Mouse (Mus musculus): ENCODE results near the gene Mical2. TPM values are rescaled to one million over a fixed set of nuclear protein-coding genes. Genes with fewer than 3 reads are reported as not detected.

Mical2 gene
- total RNA-seq, 2 experiments from 2014 or later: 124 to 136 TPM

- no peak for DNase-seq
- no peak for TF ChIP-seq CTCF (IDR thresholded peaks at IDR 0.05)
- no peak overlapping the region for H3K27ac ChIP-seq
- intact Hi-C loops (cut with DNase I): no loop called here
- H3K4me3 ChIP-seq: no peak overlapping the region
Observed at GRCm38 (mm10) chr7:112197461-112197860, 28.2 kb upstream of the Mical2 start.

DNA sequence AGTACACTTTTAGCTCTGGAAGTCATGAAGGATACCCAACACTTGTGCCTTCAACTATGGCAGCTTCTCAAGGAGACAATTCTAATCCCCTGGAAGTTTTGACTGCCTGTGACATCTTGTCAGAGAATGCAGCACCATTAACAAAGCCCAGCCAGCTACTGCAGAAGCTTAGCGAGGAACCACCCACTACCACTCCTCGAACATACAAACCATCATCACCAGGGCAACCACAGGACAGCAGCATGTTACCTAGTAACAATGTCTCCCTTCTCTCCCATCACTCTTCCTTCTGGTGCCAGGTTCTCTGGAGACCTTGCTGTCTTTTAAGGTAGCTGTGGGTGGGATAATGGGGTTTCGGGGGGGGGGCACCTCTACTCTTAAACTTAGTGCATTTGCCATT, 26.3 kb upstream of the Mical2 start:
- no peak for TF ChIP-seq CTCF (IDR thresholded peaks at IDR 0.05)
- Histone ChIP-seq H3K4me3 (no peak overlapping the region), H3K27ac (no peak overlapping the region)
- DNase-seq: no peak
- intact Hi-C loops (cut with DNase I): no loop called here

DNA sequence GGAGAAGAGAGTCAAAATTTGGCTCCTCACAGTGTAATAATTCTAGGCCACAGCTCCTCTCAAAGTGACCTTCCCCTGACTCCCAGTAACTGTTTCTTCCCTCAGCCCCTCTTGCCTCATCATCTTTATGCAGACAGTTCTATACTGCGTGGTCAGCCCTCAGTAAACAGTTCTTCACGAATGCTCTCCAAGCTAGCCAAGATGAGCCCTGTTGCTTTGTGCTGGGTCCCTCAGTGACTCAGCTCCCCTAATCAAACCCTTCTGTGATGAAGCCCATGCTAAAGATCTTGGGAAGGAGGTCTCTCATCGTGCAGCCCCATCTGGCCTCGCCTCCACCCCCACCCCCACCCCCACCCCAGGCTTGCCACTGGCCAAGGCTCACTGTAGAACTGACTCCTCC, 24.9 kb upstream of the Mical2 start:
- no peak for DNase-seq
- TF ChIP-seq CTCF (IDR thresholded peaks at IDR 0.05): no peak
- Histone ChIP-seq H3K4me3 (no peak overlapping the region), H3K27ac (no peak overlapping the region)
- intact Hi-C loops (cut with DNase I): no loop called here

DNA sequence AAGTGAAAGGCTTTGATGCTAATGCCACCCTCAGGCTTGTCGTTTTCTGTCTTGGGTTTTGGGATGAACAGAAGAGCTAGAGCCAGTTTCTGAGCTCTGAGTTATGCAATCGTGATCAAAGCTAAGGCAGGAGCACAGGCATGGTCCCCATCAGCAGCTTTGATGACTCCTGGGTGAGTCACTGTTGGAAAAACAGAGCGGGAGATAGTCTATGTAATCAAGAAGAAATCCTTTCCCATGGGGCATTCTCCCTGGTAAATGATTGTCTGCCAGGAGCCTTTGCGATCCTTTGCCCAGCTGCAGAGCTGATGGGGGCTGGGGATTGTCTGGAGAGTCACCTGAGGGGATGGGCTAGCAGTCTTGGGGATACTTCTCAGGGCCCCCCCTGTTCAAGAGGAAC, 23.5 kb upstream of the Mical2 start:
- no peak for DNase-seq
- no peak overlapping the region for H3K4me3 ChIP-seq
- intact Hi-C loops (cut with DNase I): no loop called here
- no peak for TF ChIP-seq CTCF (IDR thresholded peaks at IDR 0.05)
- peak overlapping the region; percentile 81 for H3K27ac ChIP-seq

DNA sequence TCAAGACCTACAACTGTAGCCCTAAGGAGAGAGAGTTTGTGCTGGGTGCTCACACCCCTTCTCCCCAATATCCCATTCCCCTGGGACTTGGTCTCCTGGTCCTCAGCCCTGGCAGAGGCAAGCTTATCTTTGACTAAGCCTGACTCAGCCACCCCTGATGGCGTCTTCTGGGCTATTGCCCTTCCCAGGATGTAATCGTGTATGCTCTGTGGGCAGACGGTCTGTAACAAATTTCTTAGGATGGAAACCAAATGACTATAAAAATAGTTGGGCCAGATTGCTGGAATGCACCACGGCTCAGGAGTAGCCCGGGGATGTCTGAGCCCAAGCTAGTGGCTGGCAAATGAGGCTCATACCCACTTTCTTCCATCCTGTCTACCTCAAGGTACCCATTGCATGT, 22.8 kb upstream of the Mical2 start:
- Histone ChIP-seq H3K4me3 (no peak overlapping the region), H3K27ac (peak overlapping the region; percentile 81)
- no peak for TF ChIP-seq CTCF (IDR thresholded peaks at IDR 0.05)
- intact Hi-C loops (cut with DNase I): no loop called here
- DNase-seq: no peak

- Histone ChIP-seq H3K4me3 (peak overlapping the region; percentile 29; the same call in 1 of the 2 replicates), H3K27ac (peak overlapping the region; percentile 81)
- DNase-seq: no peak
- intact Hi-C loops (cut with DNase I): no loop called here
- no peak for TF ChIP-seq CTCF (IDR thresholded peaks at IDR 0.05)
Observed at GRCm38 (mm10) chr7:112203937-112204336, 21.7 kb upstream of the Mical2 start.

DNA sequence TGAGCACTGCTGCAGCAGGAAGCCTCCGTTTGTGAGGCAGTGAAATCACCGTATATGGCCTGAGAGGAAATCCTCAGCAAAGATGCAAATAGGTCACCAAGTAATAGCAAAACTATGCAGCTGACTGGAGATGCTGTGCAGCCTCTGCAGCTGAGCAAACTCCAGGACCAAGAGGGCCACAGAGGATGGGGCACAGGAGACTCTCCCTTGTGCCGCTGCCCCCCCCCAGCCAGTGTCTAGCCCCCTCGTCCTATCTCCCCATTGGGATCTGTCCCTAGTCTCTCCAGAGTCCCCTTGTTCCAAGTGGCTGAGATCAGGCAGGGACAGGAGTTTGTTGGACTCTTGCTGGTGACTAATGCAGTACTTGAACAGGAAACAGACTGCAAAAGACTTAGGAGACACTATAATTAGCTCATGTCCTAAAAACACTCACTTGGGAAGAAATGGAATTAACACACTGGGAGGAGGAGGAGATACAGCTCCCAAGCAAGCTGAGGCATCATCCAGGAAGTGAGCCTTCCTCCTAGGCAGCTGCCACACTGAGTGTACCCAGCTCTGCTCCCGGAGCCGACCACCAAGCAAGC, 21.2 kb upstream of the Mical2 start:
- intact Hi-C loops (cut with DNase I): no loop called here
- peak overlapping the region; percentile 29; the same call in 1 of the 2 replicates for H3K4me3 ChIP-seq
- H3K27ac ChIP-seq: peak overlapping the region; percentile 81
- no peak for DNase-seq
- no peak for TF ChIP-seq CTCF (IDR thresholded peaks at IDR 0.05)

GRCm38 (mm10) chr7:112205513-112205912, 20.1 kb upstream of the Mical2 start:
- intact Hi-C loops (cut with DNase I): no loop called here
- Histone ChIP-seq H3K27ac (peak overlapping the region; percentile 81), H3K4me3 (no peak overlapping the region)
- no peak for TF ChIP-seq CTCF (IDR thresholded peaks at IDR 0.05)
- DNase-seq: no peak

DNA sequence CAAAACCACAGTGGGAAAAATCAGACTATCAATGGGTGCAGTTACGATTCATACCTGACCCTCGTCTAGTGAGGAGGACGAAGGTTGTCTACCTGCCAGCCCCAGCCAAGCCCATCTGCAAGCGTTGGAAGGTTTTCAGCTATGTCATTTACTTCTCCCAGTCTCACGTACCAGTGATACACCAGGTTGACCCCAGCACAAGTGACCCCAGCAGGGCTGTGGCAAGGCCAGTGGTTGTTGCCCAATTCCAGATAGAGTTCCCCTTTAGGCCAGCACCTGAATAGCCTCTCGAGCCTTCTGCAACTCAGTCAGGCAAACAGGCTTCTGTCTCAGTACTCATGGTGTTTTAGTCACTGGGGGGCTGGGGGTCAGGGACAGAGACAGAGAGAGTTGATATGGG, 17.9 kb upstream of the Mical2 start:
- no peak for TF ChIP-seq CTCF (IDR thresholded peaks at IDR 0.05)
- H3K27ac ChIP-seq: peak overlapping the region; percentile 38; the same call in 1 of the 2 replicates
- no peak for DNase-seq
- no peak overlapping the region for H3K4me3 ChIP-seq
- intact Hi-C loops (cut with DNase I): no loop called here

DNA sequence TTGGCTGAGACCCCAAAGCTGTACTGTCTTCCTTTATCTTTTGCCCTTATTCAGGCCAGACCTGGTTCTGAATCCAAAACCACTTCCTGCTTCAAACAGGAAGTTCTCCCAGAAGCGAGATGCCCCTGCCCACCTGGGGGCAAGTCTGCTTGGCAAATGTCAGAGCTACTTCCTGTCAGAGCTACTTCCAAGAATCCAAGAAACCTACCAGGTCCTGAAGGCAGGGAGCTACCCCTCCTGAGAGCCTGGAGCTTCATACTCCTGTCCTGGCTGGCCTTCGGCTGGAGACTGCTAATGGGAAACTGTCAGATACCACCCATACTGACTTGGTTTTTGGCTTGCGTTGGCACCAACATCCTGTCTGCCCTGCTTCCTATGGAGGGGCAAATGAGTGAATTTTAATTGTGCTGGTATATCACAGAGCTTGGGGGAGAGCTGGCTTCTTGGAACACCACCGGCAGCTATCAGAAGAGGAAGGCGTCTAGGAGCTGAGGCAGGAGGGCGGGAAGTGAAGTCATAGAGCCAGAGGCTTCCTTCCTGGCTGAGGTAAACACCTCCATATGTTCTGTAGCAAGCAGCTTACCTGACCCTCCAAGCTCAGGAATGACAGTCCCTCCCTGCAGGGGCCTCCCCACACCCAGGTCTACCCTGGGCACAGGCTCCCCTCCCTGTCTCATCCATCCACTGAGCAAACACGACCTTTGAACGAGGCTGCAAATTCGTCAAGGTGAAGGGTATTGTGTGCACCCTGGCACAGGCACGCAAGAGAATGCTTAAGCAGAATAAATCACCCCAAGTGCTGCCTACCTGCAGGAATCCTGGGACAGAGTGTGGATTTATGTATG, 17.1 kb upstream of the Mical2 start:
- peak overlapping the region; percentile 38 for H3K27ac ChIP-seq
- DNase-seq: no peak
- intact Hi-C loops (cut with DNase I): no loop called here
- H3K4me3 ChIP-seq: no peak overlapping the region
- TF ChIP-seq CTCF (IDR thresholded peaks at IDR 0.05): no peak

GRCm38 (mm10) chr7:112209621-112210020, 16.0 kb upstream of the Mical2 start:
- no peak for DNase-seq
- peak overlapping the region; percentile 40; the same call in 1 of the 2 replicates for H3K27ac ChIP-seq
- intact Hi-C loops (cut with DNase I): no loop called here
- no peak for TF ChIP-seq CTCF (IDR thresholded peaks at IDR 0.05)
- H3K4me3 ChIP-seq: no peak overlapping the region

DNA sequence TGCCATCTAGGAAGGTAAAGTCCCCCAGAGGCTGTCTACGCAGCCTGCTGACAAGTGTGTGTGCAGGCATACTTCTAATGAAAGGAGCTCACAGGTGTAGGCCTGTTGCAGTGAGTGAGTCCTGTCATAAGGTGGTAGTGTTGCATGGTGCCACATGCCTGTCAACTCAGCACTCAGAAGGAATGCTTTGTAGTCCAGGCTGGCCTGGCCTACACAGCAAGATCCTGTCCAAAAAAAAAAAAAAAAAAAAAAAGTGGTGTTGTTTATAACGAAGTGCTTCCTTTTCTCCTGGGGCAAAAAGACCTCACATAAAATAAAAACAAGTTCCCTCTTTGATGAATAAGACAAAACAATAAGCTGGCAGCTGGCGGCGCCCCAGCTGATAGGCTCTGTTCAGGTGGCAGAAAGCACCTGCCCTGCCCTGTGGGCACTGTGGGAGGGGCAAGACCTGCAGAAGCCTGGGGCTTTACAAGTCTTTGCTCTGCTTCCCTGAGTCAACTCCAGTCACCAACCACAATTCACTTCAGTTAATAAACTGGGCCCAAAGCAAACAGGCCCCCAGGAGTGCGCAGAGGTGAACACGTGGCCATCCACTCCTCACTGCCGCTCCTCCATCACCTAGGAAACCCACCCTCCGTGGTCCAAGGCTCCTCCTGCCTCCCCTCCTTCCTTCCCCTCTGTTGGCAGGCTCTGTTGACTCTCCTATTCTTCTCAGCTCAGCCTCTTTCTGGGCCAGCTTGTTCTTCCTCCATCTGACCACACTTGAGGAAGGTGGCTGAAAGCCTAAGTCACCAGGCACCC, 12.5 kb upstream of the Mical2 start:
- peak; percentile 66 for TF ChIP-seq CTCF (IDR thresholded peaks at IDR 0.05)
- DNase-seq: peak; percentile 34
- peak overlapping the region; percentile 66 for H3K27ac ChIP-seq
- intact Hi-C loops (cut with DNase I): loop anchor here (2.0 kb wide), 1 partner anchor 116 kb away; no protein-coding TSS in a partner anchor
- no peak overlapping the region for H3K4me3 ChIP-seq

- Histone ChIP-seq H3K4me3 (no peak overlapping the region), H3K27ac (no peak overlapping the region; the same call in 1 of the 2 replicates)
- no peak for DNase-seq
- TF ChIP-seq CTCF (IDR thresholded peaks at IDR 0.05): peak; percentile 28
- intact Hi-C loops (cut with DNase I): no loop called here
Observed at GRCm38 (mm10) chr7:112215871-112216270, 9.8 kb upstream of the Mical2 start.

Measured in gastrocnemius, adult 2 months (tissue).